Mouse (Mus musculus) testis, adult 2 months (tissue): ENCODE data around the gene Fcho1. TPM values are rescaled to one million over a fixed set of nuclear protein-coding genes. Genes with fewer than 3 reads are reported as not detected.
"Not testable (repeated sequence)": the region's sequence is repeated elsewhere in the genome, so short reads cannot be mapped to it uniquely, and the experiment has no call there.

Experiments
- H3K27ac ChIP-seq: fragments of 200-500 bp; 2 replicates; pipeline ENCODE4 v1.5.1; 2012; ENCODE audit warnings: low read depth, low read length; ENCODE audit not compliant: control insufficient read depth, insufficient read depth
- H3K27me3 ChIP-seq: fragments of 200-500 bp; 2 replicates; pipeline ENCODE4 v1.6.1; 2012; ENCODE audit warnings: mild to moderate bottlenecking, low read length, moderate library complexity; ENCODE audit not compliant: control insufficient read depth, insufficient read depth
- H3K36me3 ChIP-seq: fragments of 200-500 bp; 2 replicates; pipeline ENCODE4 v1.6.1; 2012; ENCODE audit warnings: mild to moderate bottlenecking, low read length; ENCODE audit not compliant: control insufficient read depth, insufficient read depth
- H3K4me1 ChIP-seq: fragments of 200-500 bp; 2 replicates; pipeline ENCODE4 v1.6.1; 2012; ENCODE audit warnings: low read length; ENCODE audit not compliant: control insufficient read depth, insufficient read depth
- H3K4me3 ChIP-seq: fragments of 200-500 bp; 2 replicates; pipeline ENCODE4 v1.5.1; 2012; ENCODE audit warnings: low read depth, mild to moderate bottlenecking, low read length, moderate library complexity, mixed read lengths; ENCODE audit not compliant: control insufficient read depth
- CTCF ChIP-seq: fragments of 200-500 bp; IDR thresholded peaks from 2 replicates; pipeline ENCODE4 v1.5.1; 2012; ENCODE audit warnings: low read depth, mild to moderate bottlenecking, inconsistent platforms, low read length, moderate library complexity; ENCODE audit not compliant: control insufficient read depth, insufficient read depth, insufficient replicate concordance
- POLR2A ChIP-seq: fragments of 200-500 bp; IDR thresholded peaks from 2 replicates; pipeline ENCODE4 v1.6.1; 2012; ENCODE audit warnings: low read depth, mild to moderate bottlenecking, inconsistent platforms, low read length, moderate library complexity; ENCODE audit not compliant: control insufficient read depth
- polyA plus RNA-seq: library from polyadenylated mRNA; depleted of rRNA; stranded (reverse); fragments of >200 nt; gene quantifications from 2 replicates; pipeline ENCODE4 v1.2.3, GENCODE M21; 2012; rRNA removed

The Fcho1 gene
- 2.2 and 2.9 TPM in 2 replicates for polyA plus RNA-seq

- Histone ChIP-seq H3K4me1 (peaks cover 15% of the 10 kb centered on the region), H3K27ac (no peak within 1 kb of the TSS), H3K36me3 (no peaks in the 10 kb centered on the region), H3K4me3 (peak within 1 kb of the TSS; percentile 32), H3K27me3 (no peaks in the 10 kb centered on the region)
- no peak for TF ChIP-seq POLR2A
- no peak for TF ChIP-seq CTCF
These were observed at the start of gene Fcho1 for GRCm38 (mm10) chr8:71725122-71725924. Gene Fcho1 (minus strand): TSS chr8:71725716.

GRCm38 (mm10) chr8:71771336-71771735 is 45.8 kb upstream of the Fcho1 start:
- no peak for TF ChIP-seq POLR2A
- TF ChIP-seq CTCF = no peak
- H3K4me3 ChIP-seq = no peak overlapping the region
- H3K4me1 ChIP-seq = no peaks in the 10 kb centered on the region
- no peaks in the 10 kb centered on the region for H3K27me3 ChIP-seq
- no peak overlapping the region for H3K27ac ChIP-seq
- H3K36me3 ChIP-seq = no peaks in the 10 kb centered on the region

GRCm38 (mm10) chr8:71758816-71759215 is 33.3 kb upstream of the Fcho1 start:
- no peak overlapping the region for H3K27ac ChIP-seq
- TF ChIP-seq CTCF = no peak
- TF ChIP-seq POLR2A = no peak
- H3K4me3 ChIP-seq = no peak overlapping the region
- no peaks in the 10 kb centered on the region for H3K4me1 ChIP-seq
- no peaks in the 10 kb centered on the region for H3K36me3 ChIP-seq
- no peaks in the 10 kb centered on the region for H3K27me3 ChIP-seq

- not testable (repeated sequence) for H3K27me3 ChIP-seq, H3K27ac ChIP-seq, H3K36me3 ChIP-seq, H3K4me1 ChIP-seq, H3K4me3 ChIP-seq
These were observed 27.5 kb upstream of the Fcho1 start for GRCm38 (mm10) chr8:71752881-71753552.

- not testable (repeated sequence) for H3K4me3 ChIP-seq, H3K36me3 ChIP-seq, H3K27me3 ChIP-seq, H3K27ac ChIP-seq, H3K4me1 ChIP-seq
These were observed 26.7 kb upstream of the Fcho1 start for GRCm38 (mm10) chr8:71752263-71752662.

GRCm38 (mm10) chr8:71751337-71751886 is 25.9 kb upstream of the Fcho1 start:
- not testable (repeated sequence) for H3K36me3 ChIP-seq, H3K4me3 ChIP-seq, H3K4me1 ChIP-seq, H3K27ac ChIP-seq, H3K27me3 ChIP-seq
- peak; percentile 12; the same call in 1 of the 2 replicates for TF ChIP-seq CTCF

- not testable (repeated sequence) for H3K4me1 ChIP-seq, H3K27me3 ChIP-seq, H3K27ac ChIP-seq, H3K4me3 ChIP-seq, H3K36me3 ChIP-seq
- TF ChIP-seq CTCF = peak; percentile 11; the same call in 1 of the 2 replicates
These were observed 24.0 kb upstream of the Fcho1 start for GRCm38 (mm10) chr8:71749321-71750075.

GRCm38 (mm10) chr8:71747082-71747481 is 21.6 kb upstream of the Fcho1 start:
- H3K27ac ChIP-seq, H3K27me3 ChIP-seq, H3K36me3 ChIP-seq, H3K4me1 ChIP-seq, H3K4me3 ChIP-seq: not testable (repeated sequence)
